Mouse (Mus musculus) G1E (cell line): ENCODE measurements around the gene H2afy2.

ENCODE experiments used
- CTCF ChIP-seq: IDR thresholded peaks from 2 replicates; pipeline ENCODE4 v1.5.1; 2012; ENCODE audit warnings: low read depth, low read length, inconsistent platforms, mixed read lengths
- GATA1 ChIP-seq: IDR thresholded peaks from 2 replicates; pipeline ENCODE4 v1.6.1; 2012; ENCODE audit warnings: borderline replicate concordance, low read length, inconsistent platforms, mixed read lengths
- POLR2AphosphoS5 ChIP-seq: IDR thresholded peaks from 2 replicates; pipeline ENCODE4 v1.6.1; 2012; ENCODE audit warnings: low read depth, low read length, inconsistent platforms; ENCODE audit not compliant: insufficient replicate concordance
- TAL1 ChIP-seq: conservative IDR thresholded peaks from 2 replicates; pipeline ENCODE4 v1.6.1; 2012; ENCODE audit warnings: low read depth, low read length, inconsistent platforms, mixed read lengths

DNA sequence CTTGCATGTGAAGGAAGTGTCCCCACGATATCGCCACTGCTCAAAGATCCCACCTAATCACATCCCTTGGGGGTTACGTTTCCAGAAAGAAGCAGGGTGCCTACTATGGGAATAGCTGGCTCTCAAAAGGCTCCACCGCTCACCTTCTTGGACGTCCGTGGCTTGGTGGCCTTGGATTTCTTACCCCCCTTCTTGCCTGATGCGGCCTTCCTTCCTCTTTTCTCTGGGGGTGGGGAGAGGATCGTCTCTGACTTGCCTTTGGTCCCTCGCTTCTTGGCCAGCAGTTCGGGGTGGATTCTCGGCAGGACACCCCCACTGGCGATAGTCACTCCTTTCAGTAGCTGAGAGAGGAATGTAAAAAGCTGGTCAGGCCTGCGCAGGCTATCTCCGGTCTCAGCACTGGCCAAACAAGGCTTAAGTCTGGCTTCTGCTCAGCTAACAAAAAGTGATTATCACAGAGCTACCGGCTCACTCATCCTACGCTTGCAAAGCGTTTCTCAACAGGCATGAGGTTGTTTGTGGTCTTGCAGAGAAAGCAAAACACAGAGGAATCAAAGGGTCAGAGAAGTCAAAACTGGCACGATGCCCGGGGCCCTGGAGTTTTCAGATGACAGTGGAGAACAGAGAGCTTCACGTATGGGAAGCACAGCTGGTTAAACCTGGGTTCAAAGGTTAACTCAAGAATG, 32.3 kb downstream of the H2afy2 start:
- TF ChIP-seq CTCF = no peak
- TF ChIP-seq GATA1 = no peak
- no peak for TF ChIP-seq POLR2AphosphoS5
- no peak for TF ChIP-seq TAL1
